ENCODE assay signal across 24 mouse cellular contexts in genomic region chr17:53502966-53503365, GRCm38 (mm10). TPM values are rescaled to one million over a fixed set of nuclear protein-coding genes. Genes with fewer than 3 reads are reported as not detected.
"Had no signal": no experiment of that assay in that cellular context is flagged by ENCODE, and none has a peak within 500 bp of the region (broad histone marks: within the 10 kb centered on the region; RNA-seq: fewer than 3 reads in every experiment).

No protein-coding gene starts in this region.

- H3K4me3 ChIP-seq: left cerebral cortex, adult 2 months; liver, embryonic 13.5 days had no signal

- H3K9ac ChIP-seq: liver, embryonic 13.5 days had no signal

- H3K27me3 ChIP-seq: liver, embryonic 13.5 days had no signal

- DNase-seq: kidney, adult 2 months; kidney, postnatal 10 days; kidney, postnatal 4 days; layer of hippocampus, postnatal 36 days; liver, embryonic 13.5 days; lung, adult 2 months; lung, postnatal 14 days; lung, postnatal 4 days; midbrain, embryonic 14.5 days; thymus, adult 2 months; thymus, postnatal 14 days; thymus, postnatal 4 days had no signal

- H3K4me2 ChIP-seq: liver, embryonic 13.5 days; midbrain, embryonic 11.5 days had no signal

- H3K27ac ChIP-seq: left cerebral cortex, adult 2 months; liver, embryonic 13.5 days had no signal

- H3K9me3 ChIP-seq: liver, embryonic 13.5 days had no signal

- H3K4me1 ChIP-seq: liver, embryonic 13.5 days had no signal

RNA-seq across cellular contexts. Expression of gene Pp2d1, which starts 36.3 kb away (rescaled TPM):
- total RNA-seq: layer of hippocampus, adult 18-20 months; layer of hippocampus, postnatal 10 days; layer of hippocampus, postnatal 36 days; left cerebral cortex, adult 2 months; left cerebral cortex, postnatal 10 days; left cerebral cortex, postnatal 36 days; midbrain, postnatal 0 days had no signal
- polyA plus RNA-seq: kidney, adult 2 months; liver, adult 2 months; lung, adult 2 months; small intestine, adult 2 months; spleen, adult 2 months; thymus, adult 2 months had no signal

RNA-seq across cellular contexts. Expression of gene Efhb, which starts 39.8 kb away (rescaled TPM):
- total RNA-seq: liver, adult 2 months; megakaryocyte progenitor cell, adult 5-6 weeks; megakaryocyte-erythroid progenitor cell, adult 5-6 weeks had no signal
- polyA plus RNA-seq: liver, adult 2 months; liver, embryonic 13.5 days had no signal
